Mouse (Mus musculus) neural tube, embryonic 14.5 days (tissue): Measurements from ENCODE around the gene B4galt3. TPM values are rescaled to one million over a fixed set of nuclear protein-coding genes. Genes with fewer than 3 reads are reported as not detected.

Experiments used
- ATAC-seq: fragments of 200-750 bp; cut with Nextera tagmentation; 2 replicates; pipeline ENCODE4 v1.8.0; 2017; ENCODE audit warnings: low read depth, mild to moderate bottlenecking, moderate TSS enrichment, moderate library complexity
- H3K27ac ChIP-seq: fragments of 300-500 bp; sonication (generic); 2 replicates; pipeline ENCODE4 v1.5.1; 2014; ENCODE audit warnings: low read depth, mild to moderate bottlenecking, control low read depth, low read length, moderate library complexity, mixed read lengths
- H3K27me3 ChIP-seq: fragments of 300-500 bp; sonication (generic); 2 replicates; pipeline ENCODE4 v1.6.1; 2014; ENCODE audit warnings: low read length; ENCODE audit not compliant: control insufficient read depth, insufficient read depth
- H3K36me3 ChIP-seq: fragments of 300-500 bp; sonication (generic); 2 replicates; pipeline ENCODE4 v1.6.1; 2014; ENCODE audit warnings: low read length, mixed read lengths; ENCODE audit not compliant: control insufficient read depth, insufficient read depth
- H3K4me1 ChIP-seq: fragments of 300-500 bp; sonication (generic); 2 replicates; pipeline ENCODE4 v1.6.1; 2014; ENCODE audit warnings: low read length; ENCODE audit not compliant: control insufficient read depth, insufficient read depth
- H3K4me2 ChIP-seq: fragments of 300-500 bp; sonication (generic); 2 replicates; pipeline ENCODE4 v1.6.1; 2014; ENCODE audit warnings: mild to moderate bottlenecking, low read depth, low read length, control low read depth
- H3K4me3 ChIP-seq: fragments of 300-500 bp; sonication (generic); 2 replicates; pipeline ENCODE4 v1.5.1; 2014; ENCODE audit warnings: low read depth, low read length, control low read depth, mixed read lengths
- H3K9ac ChIP-seq: fragments of 300-500 bp; sonication (generic); replicated peaks from 2 replicates; pipeline ENCODE4 v1.6.1; 2014; ENCODE audit warnings: low read depth, mild to moderate bottlenecking, control low read depth, low read length, mixed read lengths
- H3K9me3 ChIP-seq: fragments of 300-500 bp; sonication (generic); 2 replicates; pipeline ENCODE4 v1.6.1; 2016; ENCODE audit warnings: low read length; ENCODE audit not compliant: control insufficient read depth
- WGBS: fragments of 180-500 bp; shearing (Covaris S2); extraction: QIAGEN DNeasy Blood & Tissue Kit; methylation state at CpG from one replicate; pipeline ENCODE4 v1.1.7; 2014; 5-methylcytosine and 5-hydroxymethylcytosine counted together
- polyA plus RNA-seq: library from polyadenylated mRNA; unstranded; fragments of >200 nt; fragmentation: Nextera tagmentation; extraction: Ambion mirVana; gene quantifications from 2 replicates; pipeline ENCODE4 v1.2.1, GENCODE M21; 2014

The B4galt3 gene
- polyA plus RNA-seq, 1 experiment from 2014 or later = 98.1 TPM

GRCm38 (mm10) chr1:171271196-171271595 is 1.1 kb downstream of the B4galt3 start:
- peaks cover 13% of the 10 kb centered on the region for H3K4me1 ChIP-seq
- peak overlapping the region; percentile 66 for H3K4me3 ChIP-seq
- H3K9ac ChIP-seq = peak overlapping the region; percentile 78
- ATAC-seq = no peak
- H3K27me3 ChIP-seq = no peaks in the 10 kb centered on the region
- H3K4me2 ChIP-seq = peak overlapping the region; percentile 94
- no peaks in the 10 kb centered on the region for H3K9me3 ChIP-seq
- peaks cover 18% of the 10 kb centered on the region; the same call in 1 of the 2 replicates for H3K36me3 ChIP-seq
- 56% methylated on average over 9 of the region's 9 CpGs for WGBS
- H3K27ac ChIP-seq = no peak overlapping the region

GRCm38 (mm10) chr1:171271622-171272021 is 1.5 kb downstream of the B4galt3 start:
- Histone ChIP-seq H3K27me3 (no peaks in the 10 kb centered on the region), H3K4me1 (peaks cover 13% of the 10 kb centered on the region), H3K9ac (no peak overlapping the region), H3K27ac (no peak overlapping the region), H3K36me3 (peaks cover 22% of the 10 kb centered on the region), H3K4me2 (peak overlapping the region; percentile 94; the same call in 1 of the 2 replicates), H3K9me3 (no peaks in the 10 kb centered on the region), H3K4me3 (no peak overlapping the region; the same call in 1 of the 2 replicates)
- ATAC-seq = no peak
- WGBS = 76% methylated on average over 10 of the region's 10 CpGs

DNA sequence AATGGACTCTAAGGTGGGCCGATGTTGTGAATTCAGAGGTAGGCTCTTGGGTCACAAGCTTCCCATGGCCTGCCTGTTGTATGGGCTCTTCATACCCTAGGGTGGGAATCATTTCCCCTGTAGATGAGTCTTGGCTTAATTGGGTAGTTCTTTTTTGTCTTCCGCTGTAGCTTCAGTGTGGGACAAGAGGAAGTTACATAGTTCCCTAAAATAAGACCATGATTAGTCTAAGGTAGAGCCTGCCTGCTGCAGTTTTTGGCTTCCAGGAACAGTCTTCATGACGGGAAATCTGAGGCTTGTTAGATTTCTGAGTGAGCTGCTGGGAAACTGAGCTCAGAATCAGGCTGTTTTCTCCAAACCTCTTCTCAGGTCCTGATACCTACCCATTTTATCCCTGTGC is 2.0 kb downstream of the B4galt3 start:
- Histone ChIP-seq H3K4me2 (no peak overlapping the region), H3K4me3 (no peak overlapping the region), H3K9ac (no peak overlapping the region), H3K36me3 (peaks cover 27% of the 10 kb centered on the region), H3K27ac (no peak overlapping the region), H3K9me3 (no peaks in the 10 kb centered on the region), H3K4me1 (peaks cover 13% of the 10 kb centered on the region), H3K27me3 (no peaks in the 10 kb centered on the region)
- ATAC-seq = no peak
- WGBS = 91% methylated on average over 3 of the region's 3 CpGs

GRCm38 (mm10) chr1:171274171-171274570 is 4.0 kb downstream of the B4galt3 start:
- 95% methylated on average over 12 of the region's 12 CpGs for WGBS
- no peaks in the 10 kb centered on the region for H3K9me3 ChIP-seq
- H3K36me3 ChIP-seq = peaks cover 32% of the 10 kb centered on the region
- no peak overlapping the region for H3K27ac ChIP-seq
- H3K4me3 ChIP-seq = no peak overlapping the region
- H3K4me1 ChIP-seq = peaks cover 13% of the 10 kb centered on the region
- no peak overlapping the region for H3K4me2 ChIP-seq
- no peaks in the 10 kb centered on the region for H3K27me3 ChIP-seq
- no peak for ATAC-seq
- H3K9ac ChIP-seq = no peak overlapping the region

DNA sequence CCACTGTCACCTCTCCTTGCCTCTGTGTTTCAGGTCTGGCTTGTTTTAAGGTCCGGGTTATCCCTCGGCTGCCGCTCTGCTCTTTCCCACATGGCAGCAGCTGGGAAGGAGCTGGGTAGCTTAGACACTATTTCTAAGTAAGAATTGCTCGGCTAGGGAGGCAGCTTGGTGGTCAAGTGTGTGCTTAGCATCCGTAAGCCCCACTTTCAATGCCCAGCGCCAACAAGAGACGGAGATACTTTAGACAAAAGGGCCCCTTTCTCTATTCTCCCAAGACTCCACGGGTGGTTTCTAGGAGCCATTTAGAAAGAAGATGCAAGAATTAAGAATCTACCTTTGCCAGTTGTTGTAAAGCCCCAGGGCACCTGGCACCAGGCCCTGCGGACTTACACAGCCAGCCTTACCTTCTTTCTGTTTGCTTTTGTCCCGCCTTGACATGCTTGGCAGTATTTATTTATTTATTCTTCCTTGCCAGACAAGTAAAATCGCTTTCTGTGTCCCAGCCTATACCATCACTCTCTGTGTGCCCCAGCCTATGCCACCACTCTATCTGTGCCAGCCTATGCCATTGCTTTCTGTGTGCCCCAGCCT is 5.1 kb downstream of the B4galt3 start:
- Histone ChIP-seq H3K9me3 (no peaks in the 10 kb centered on the region), H3K36me3 (peaks cover 32% of the 10 kb centered on the region), H3K27me3 (no peaks in the 10 kb centered on the region), H3K4me3 (no peak overlapping the region), H3K9ac (no peak overlapping the region), H3K4me2 (no peak overlapping the region), H3K4me1 (peaks cover 19% of the 10 kb centered on the region), H3K27ac (no peak overlapping the region)
- no peak for ATAC-seq
- 75% methylated on average over 11 of the region's 11 CpGs for WGBS

GRCm38 (mm10) chr1:171276110-171276748 is 6.1 kb downstream of the B4galt3 start:
- no peak overlapping the region for H3K27ac ChIP-seq
- peaks cover 32% of the 10 kb centered on the region for H3K36me3 ChIP-seq
- peaks cover 13% of the 10 kb centered on the region for H3K4me1 ChIP-seq
- no peaks in the 10 kb centered on the region for H3K27me3 ChIP-seq
- ATAC-seq = no peak
- H3K9ac ChIP-seq = no peak overlapping the region
- no peaks in the 10 kb centered on the region for H3K9me3 ChIP-seq
- H3K4me3 ChIP-seq = no peak overlapping the region
- 91% methylated on average over 14 of the region's 14 CpGs for WGBS
- H3K4me2 ChIP-seq = no peak overlapping the region

- Histone ChIP-seq H3K9me3 (no peaks in the 10 kb centered on the region), H3K4me3 (no peak overlapping the region), H3K9ac (no peak overlapping the region), H3K4me2 (no peak overlapping the region), H3K4me1 (peaks cover 7% of the 10 kb centered on the region), H3K27ac (no peak overlapping the region), H3K27me3 (no peaks in the 10 kb centered on the region), H3K36me3 (peaks cover 31% of the 10 kb centered on the region)
- no peak for ATAC-seq
- WGBS = 87% methylated on average over 10 of the region's 10 CpGs
These were observed 7.6 kb downstream of the B4galt3 start for GRCm38 (mm10) chr1:171277736-171278135.

DNA sequence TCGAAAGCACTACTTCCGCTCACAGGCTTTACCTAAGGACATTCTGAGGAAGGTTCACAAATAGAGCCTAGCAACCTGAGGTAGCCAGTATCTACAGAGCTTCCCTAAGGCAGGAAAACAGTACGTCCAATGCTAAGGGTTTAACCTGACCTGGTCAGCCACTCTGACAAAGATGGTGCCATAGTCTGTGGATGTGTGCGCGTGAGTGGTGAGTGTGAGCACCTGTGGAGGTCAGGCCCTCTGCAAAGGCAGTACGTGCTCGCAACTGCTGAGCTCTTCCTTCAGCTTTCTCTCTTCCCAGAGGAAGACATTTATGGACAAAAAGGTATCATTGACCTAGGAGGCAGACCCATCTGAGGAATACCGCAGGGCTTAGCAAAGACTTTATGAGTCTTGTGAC is 8.3 kb downstream of the B4galt3 start:
- Histone ChIP-seq H3K4me2 (no peak overlapping the region), H3K27ac (no peak overlapping the region), H3K9me3 (no peaks in the 10 kb centered on the region), H3K27me3 (no peaks in the 10 kb centered on the region), H3K36me3 (peaks cover 28% of the 10 kb centered on the region), H3K4me1 (peaks cover 7% of the 10 kb centered on the region), H3K9ac (no peak overlapping the region), H3K4me3 (no peak overlapping the region)
- no peak for ATAC-seq
- WGBS = 95% methylated on average over 8 of the region's 8 CpGs

DNA sequence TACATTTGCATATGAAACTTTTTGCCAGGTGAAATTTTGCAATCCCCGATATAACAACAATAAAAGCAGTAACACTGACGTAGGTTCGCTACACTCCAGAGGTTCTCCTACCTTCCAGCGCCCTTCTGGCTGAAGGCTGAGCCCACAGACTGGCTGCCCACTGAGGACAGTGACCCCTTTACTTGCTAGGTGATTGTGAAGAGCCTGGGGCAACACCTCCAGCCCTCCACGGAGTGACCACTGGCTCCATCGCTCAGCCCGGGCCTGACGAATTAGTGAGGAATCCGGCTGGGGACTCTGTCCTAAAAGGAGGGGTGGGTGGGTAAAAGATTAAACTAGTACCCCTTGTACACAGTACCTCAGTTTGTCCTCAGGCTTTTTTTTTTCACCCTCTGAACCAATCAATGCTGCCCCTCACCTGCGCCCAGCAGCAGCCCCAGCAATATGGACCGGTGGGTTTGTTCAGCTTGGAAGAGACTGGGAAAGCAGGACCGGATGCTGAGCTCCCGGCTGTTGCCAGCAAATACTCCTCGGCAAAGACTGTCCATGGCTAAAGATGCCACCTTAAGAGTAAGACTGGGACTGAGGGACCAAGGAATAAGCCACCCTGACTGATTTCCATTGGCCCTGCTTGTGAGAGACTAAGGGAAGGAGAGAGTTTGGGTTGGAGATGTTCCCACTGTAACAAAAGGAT is 9.0 kb downstream of the B4galt3 start:
- Histone ChIP-seq H3K27ac (no peak overlapping the region), H3K27me3 (no peaks in the 10 kb centered on the region), H3K9me3 (no peaks in the 10 kb centered on the region), H3K4me3 (no peak overlapping the region), H3K36me3 (peaks cover 31% of the 10 kb centered on the region), H3K9ac (no peak overlapping the region), H3K4me2 (no peak overlapping the region; the same call in 1 of the 2 replicates), H3K4me1 (peaks cover 7% of the 10 kb centered on the region)
- no peak for ATAC-seq
- 89% methylated on average over 14 of the region's 14 CpGs for WGBS
